Mouse (Mus musculus) small intestine, adult 2 months (tissue): ENCODE measurements around the gene Baat.

Experiments used
- CTCF ChIP-seq: fragments of 200-500 bp; IDR thresholded peaks from 2 replicates; pipeline ENCODE4 v1.5.1; 2012; ENCODE audit warnings: low read depth, mild to moderate bottlenecking, control low read depth, inconsistent platforms, low read length, moderate library complexity, mixed read lengths; ENCODE audit not compliant: insufficient replicate concordance, insufficient read length; ENCODE audit errors: extremely low read depth
- POLR2A ChIP-seq: fragments of 200-500 bp; IDR thresholded peaks from 2 replicates; pipeline ENCODE4 v1.6.1; 2012; ENCODE audit warnings: low read depth, mild to moderate bottlenecking, control low read depth, inconsistent platforms, low read length, moderate library complexity

DNA sequence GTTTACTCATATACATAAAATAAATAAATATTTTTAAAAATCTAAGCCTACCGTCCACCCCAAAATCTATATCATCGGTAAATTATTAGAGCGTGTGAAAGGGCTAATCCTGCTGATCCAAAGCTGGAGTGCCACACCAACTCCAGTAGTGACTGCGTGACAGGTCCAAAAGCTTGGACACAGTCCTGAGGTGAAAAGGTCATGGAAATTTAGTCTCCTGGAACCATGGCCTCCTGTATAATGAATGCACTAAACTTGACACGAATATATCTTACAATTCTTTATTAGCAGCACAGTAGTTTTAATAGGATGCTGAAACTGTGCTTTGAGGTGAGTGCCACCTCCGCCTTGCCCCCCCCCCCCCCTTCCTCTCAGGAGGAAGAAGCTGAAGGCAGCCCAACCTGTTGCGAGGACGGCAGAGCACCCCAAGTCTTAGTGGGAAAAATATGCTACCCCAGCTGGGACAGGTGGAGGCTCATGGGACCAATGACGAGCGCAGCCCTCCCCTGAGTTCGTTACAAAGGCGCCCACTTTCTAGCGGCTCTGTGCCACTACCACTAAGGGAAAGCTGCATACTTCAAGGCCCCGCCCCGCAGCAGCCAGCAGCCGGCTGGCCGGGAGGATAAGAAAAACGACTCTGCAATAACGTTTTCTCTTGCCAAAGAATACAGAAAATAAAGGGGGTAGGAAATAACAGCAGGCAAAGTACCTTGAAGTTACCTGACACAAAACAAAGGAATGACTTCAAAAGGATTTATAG is 28.1 kb downstream of the Baat start:
- TF ChIP-seq CTCF (no peak), POLR2A (no peak)
